Mouse (Mus musculus): Measurements from ENCODE around the gene Shisa6. TPM values are rescaled to one million over a fixed set of nuclear protein-coding genes. Genes with fewer than 3 reads are reported as not detected.
"Not testable (repeated sequence)": the region's sequence is repeated elsewhere in the genome, so short reads cannot be mapped to it uniquely, and the experiment has no call there.

Gene Shisa6
- polyA plus RNA-seq, 1 experiment, result 0.34 TPM

- DNase-seq (ENCODE audit: low read depth), result no peak
Measured at GRCm38 (mm10) chr11:66482501-66482900, 43.3 kb downstream of the Shisa6 start.

GRCm38 (mm10) chr11:66442631-66443030 is 83.1 kb downstream of the Shisa6 start:
- no peak for DNase-seq (ENCODE audit: low read depth)

GRCm38 (mm10) chr11:66426129-66426528 is 99.6 kb downstream of the Shisa6 start:
- no peak for DNase-seq (ENCODE audit: low read depth)

GRCm38 (mm10) chr11:66418216-66418615 is 107.5 kb downstream of the Shisa6 start:
- no peak for DNase-seq (ENCODE audit: low read depth)

- not testable (repeated sequence) for DNase-seq (ENCODE audit: low read depth)
Measured at GRCm38 (mm10) chr11:66408721-66409120, 117.0 kb downstream of the Shisa6 start.

- no peak for DNase-seq (ENCODE audit: low read depth)
Measured at GRCm38 (mm10) chr11:66400036-66400435, 125.7 kb downstream of the Shisa6 start.

GRCm38 (mm10) chr11:66387561-66387960 is 138.2 kb downstream of the Shisa6 start:
- no peak for DNase-seq (ENCODE audit: low read depth)

GRCm38 (mm10) chr11:66371796-66372195 is 154.0 kb downstream of the Shisa6 start:
- DNase-seq (ENCODE audit: low read depth), result no peak

GRCm38 (mm10) chr11:66369764-66370163 is 156.0 kb downstream of the Shisa6 start:
- no peak for DNase-seq (ENCODE audit: low read depth)

- no peak for DNase-seq (ENCODE audit: low read depth)
Measured at GRCm38 (mm10) chr11:66366809-66367685, 158.7 kb downstream of the Shisa6 start.

- no peak for DNase-seq (ENCODE audit: low read depth)
Measured at GRCm38 (mm10) chr11:66359811-66360210, 166.0 kb downstream of the Shisa6 start.

- no peak for DNase-seq (ENCODE audit: low read depth)
Measured at GRCm38 (mm10) chr11:66344822-66345221, 180.9 kb downstream of the Shisa6 start.

GRCm38 (mm10) chr11:66336313-66336712 is 189.5 kb downstream of the Shisa6 start:
- no peak for DNase-seq (ENCODE audit: low read depth)

GRCm38 (mm10) chr11:66312764-66313163 is 213.0 kb downstream of the Shisa6 start:
- DNase-seq (ENCODE audit: low read depth), result no peak

GRCm38 (mm10) chr11:66304396-66304795 is 221.4 kb downstream of the Shisa6 start:
- no peak for DNase-seq (ENCODE audit: low read depth)

GRCm38 (mm10) chr11:66274707-66275081 is 251.1 kb downstream of the Shisa6 start:
- no peak for DNase-seq (ENCODE audit: low read depth)

- DNase-seq (ENCODE audit: low read depth), result no peak
Measured at GRCm38 (mm10) chr11:66273904-66274706, 251.7 kb downstream of the Shisa6 start.

- no peak for DNase-seq (ENCODE audit: low read depth)
Measured at GRCm38 (mm10) chr11:66267029-66267428, 258.7 kb downstream of the Shisa6 start.

GRCm38 (mm10) chr11:66265336-66265990 is 260.3 kb downstream of the Shisa6 start:
- no peak for DNase-seq (ENCODE audit: low read depth)

GRCm38 (mm10) chr11:66260205-66260604 is 265.6 kb downstream of the Shisa6 start:
- no peak for DNase-seq (ENCODE audit: low read depth)

- no peak for DNase-seq (ENCODE audit: low read depth)
Measured at GRCm38 (mm10) chr11:66258851-66259250, 266.9 kb downstream of the Shisa6 start.

GRCm38 (mm10) chr11:66247115-66247514 is 278.6 kb downstream of the Shisa6 start:
- no peak for DNase-seq (ENCODE audit: low read depth)

Data from gonadal fat pad, adult 2 months (tissue).